17 mouse cellular contexts compared by ENCODE assay signal in genomic region chr9:34541908-34542307, GRCm38 (mm10). TPM values are rescaled to one million over a fixed set of nuclear protein-coding genes. Genes with fewer than 3 reads are reported as not detected.
DNase-seq lines count a peak whose midpoint lies in the region; ATAC-seq and TF ChIP-seq lines count a peak whose summit lies in the region.
"Had no signal": no experiment of that assay in that cellular context is flagged by ENCODE, and none has a peak within 500 bp of the region (broad histone marks: within the 10 kb centered on the region; RNA-seq: fewer than 3 reads in every experiment).

No protein-coding gene starts in this region.

- no peak overlapping the region for H3K4me3 ChIP-seq in midbrain, postnatal 0 days (ENCODE audit: low read depth, low read length)
- no peak overlapping the region for H3K4me3 ChIP-seq in midbrain, embryonic 15.5 days
- H3K4me3 ChIP-seq: hindbrain, embryonic 10.5 days; limb, embryonic 12.5 days; megakaryocyte, embryonic 14.5 days had no signal

- no peak overlapping the region for H3K27ac ChIP-seq in midbrain, postnatal 0 days (ENCODE audit: low read depth, low read length)
- no peak overlapping the region for H3K27ac ChIP-seq in midbrain, embryonic 15.5 days
- H3K27ac ChIP-seq: hindbrain, embryonic 10.5 days; limb, embryonic 12.5 days; liver, embryonic 14.5 days had no signal

- DNase-seq in cerebellum, postnatal 14 days, result peak; percentile 26 to 45
- DNase-seq in cerebellum, adult 9-11 months, result no peak
- peak; percentile 51 for DNase-seq in midbrain, postnatal 0 days (ENCODE audit: low spot score)
- DNase-seq in left cerebral cortex, adult 11 months (ENCODE audit: low spot score), result peak; percentile 39
- DNase-seq in right cerebral cortex, postnatal 25 days, result peak; percentile 29
- DNase-seq in adrenal gland, adult 18-20 months (ENCODE audit: low spot score in 2 of 2), result no peak
- DNase-seq in lung, postnatal 14 days, result no peak
- DNase-seq: kidney, adult 11 months; kidney, postnatal 25 days; retina, postnatal 1 day had no signal

- H3K9me3 ChIP-seq in midbrain, postnatal 0 days (ENCODE audit: low read length), result no peaks in the 10 kb centered on the region
- no peaks in the 10 kb centered on the region for H3K9me3 ChIP-seq in midbrain, embryonic 15.5 days
- H3K9me3 ChIP-seq: hindbrain, embryonic 10.5 days; limb, embryonic 12.5 days; megakaryocyte, embryonic 14.5 days had no signal

- ATAC-seq in midbrain, postnatal 0 days (ENCODE audit: low FRiP score), result no peak
- ATAC-seq in midbrain, embryonic 15.5 days (replicated peaks), result no peak
- ATAC-seq: lung, postnatal 0 days had no signal

- H3K36me3 ChIP-seq in midbrain, postnatal 0 days (ENCODE audit: insufficient read depth, low read length), result no peaks in the 10 kb centered on the region
- H3K36me3 ChIP-seq in midbrain, embryonic 15.5 days (replicated peaks), result no peaks in the 10 kb centered on the region
- H3K36me3 ChIP-seq: hindbrain, embryonic 10.5 days; limb, embryonic 12.5 days had no signal

- no peak overlapping the region for H3K9ac ChIP-seq in midbrain, postnatal 0 days (replicated peaks; ENCODE audit: low read length, poor library complexity, severe bottlenecking)
- H3K9ac ChIP-seq in midbrain, embryonic 15.5 days, result no peak overlapping the region
- H3K9ac ChIP-seq: limb, embryonic 12.5 days; liver, embryonic 14.5 days had no signal

- no peaks in the 10 kb centered on the region for H3K4me1 ChIP-seq in midbrain, postnatal 0 days (ENCODE audit: insufficient read depth, low read length)
- no peaks in the 10 kb centered on the region for H3K4me1 ChIP-seq in midbrain, embryonic 15.5 days
- H3K4me1 ChIP-seq: hindbrain, embryonic 10.5 days; megakaryocyte, embryonic 14.5 days had no signal

- peak; percentile 23 for TF ChIP-seq CTCF in midbrain, postnatal 0 days (IDR thresholded peaks at IDR 0.05)

- H3K4me2 ChIP-seq in midbrain, postnatal 0 days (ENCODE audit: low read depth, low read length, poor library complexity, severe bottlenecking), result no peak overlapping the region
- no peak overlapping the region for H3K4me2 ChIP-seq in midbrain, embryonic 15.5 days
- H3K4me2 ChIP-seq: limb, embryonic 12.5 days had no signal

- no peaks in the 10 kb centered on the region for H3K27me3 ChIP-seq in midbrain, postnatal 0 days (ENCODE audit: insufficient read depth, low read length)
- no peaks in the 10 kb centered on the region for H3K27me3 ChIP-seq in midbrain, embryonic 15.5 days (replicated peaks)
- H3K27me3 ChIP-seq: limb, embryonic 12.5 days; megakaryocyte, embryonic 14.5 days had no signal

- 70% methylated on average over 2 of the region's 2 CpGs for WGBS in midbrain, postnatal 0 days
- WGBS in midbrain, embryonic 15.5 days, result 77% methylated on average over 2 of the region's 2 CpGs

RNA-seq across cellular contexts. Expression of gene Kirrel3, which starts 56.2 kb away (rescaled TPM):
- 47.2 and 55.2 TPM in 2 replicates for total RNA-seq in midbrain, postnatal 0 days (2014; rRNA removed)
- 56.3 and 61.4 TPM in 2 replicates for polyA plus RNA-seq in midbrain, postnatal 0 days (2015; fragmentation: Nextera tagmentation; extraction: Ambion mirVana)
- 49.7 and 50.5 TPM in 2 replicates for polyA plus RNA-seq in midbrain, embryonic 15.5 days (2015; fragmentation: Nextera tagmentation; extraction: Ambion mirVana)
- under 1 TPM; 0.50 to 0.61 TPM for total RNA-seq in adrenal gland, adult 18-20 months (2021)
- total RNA-seq: neutrophil, adult 5-6 weeks had no signal

Comparison
In these comparisons a context has a peak if more than half of its experiments do, and no peak if none do; other contexts are left out.
1. DNase-seq: peak in cerebellum, postnatal 14 days (2 of 2), midbrain, postnatal 0 days (single experiment), left cerebral cortex, adult 11 months (single experiment) and right cerebral cortex, postnatal 25 days (single experiment); none in cerebellum, adult 9-11 months (single experiment), adrenal gland, adult 18-20 months (0 of 2) and lung, postnatal 14 days (single experiment).
2. RNA of gene Kirrel3, which starts 56.2 kb away (total RNA-seq): 47.2 to 55.2 TPM in midbrain, postnatal 0 days; 0.50 to 0.61 TPM in adrenal gland, adult 18-20 months; every median in the first group is over 10 times any median in the second.